Mouse (Mus musculus): Measurements from ENCODE around the gene Btaf1. TPM values are rescaled to one million over a fixed set of nuclear protein-coding genes. Genes with fewer than 3 reads are reported as not detected.

The Btaf1 gene
- polyA plus RNA-seq, 2 experiments = 13.2 to 13.6 TPM

DNA sequence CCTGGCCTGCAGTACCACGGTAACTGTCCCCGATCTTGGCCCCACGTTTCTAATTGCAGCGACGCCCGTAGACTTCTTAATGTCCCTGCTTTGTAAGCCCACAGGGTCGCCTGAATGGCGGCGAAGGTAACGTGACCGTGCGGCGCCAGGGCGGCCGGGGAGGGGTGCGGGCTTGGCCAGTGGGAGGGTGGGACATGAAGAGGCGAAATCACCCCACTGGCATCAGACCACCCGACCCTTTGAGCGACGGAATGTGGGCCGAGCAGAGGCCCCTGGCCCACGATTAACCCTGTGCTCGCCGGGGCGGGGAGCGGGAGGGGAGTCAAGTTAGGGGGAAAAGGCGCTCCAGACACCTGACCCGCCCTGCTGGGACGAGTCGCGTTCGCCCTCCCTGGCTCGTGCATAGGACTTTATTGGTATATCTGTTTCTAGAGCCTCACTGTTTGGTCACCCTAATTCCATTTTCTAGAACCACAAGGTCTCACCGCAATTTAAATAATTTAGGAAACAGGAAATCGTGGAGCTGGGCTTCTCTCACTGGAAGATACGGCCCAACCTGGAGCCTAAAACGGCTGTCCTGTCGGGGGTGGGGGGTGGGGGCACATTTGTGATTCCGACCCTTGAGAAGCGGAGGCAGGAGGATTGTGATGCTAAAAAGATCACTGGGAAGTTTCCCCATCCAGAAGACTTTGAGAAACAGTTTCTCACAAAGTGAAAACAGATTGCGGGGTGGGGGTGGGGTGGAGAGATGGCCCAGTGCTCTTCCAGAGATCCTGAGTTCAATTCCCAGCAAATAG lies 21.5 kb upstream of the Btaf1 start:
- WGBS = 2% methylated on average over 41 of the region's 41 CpGs

DNA sequence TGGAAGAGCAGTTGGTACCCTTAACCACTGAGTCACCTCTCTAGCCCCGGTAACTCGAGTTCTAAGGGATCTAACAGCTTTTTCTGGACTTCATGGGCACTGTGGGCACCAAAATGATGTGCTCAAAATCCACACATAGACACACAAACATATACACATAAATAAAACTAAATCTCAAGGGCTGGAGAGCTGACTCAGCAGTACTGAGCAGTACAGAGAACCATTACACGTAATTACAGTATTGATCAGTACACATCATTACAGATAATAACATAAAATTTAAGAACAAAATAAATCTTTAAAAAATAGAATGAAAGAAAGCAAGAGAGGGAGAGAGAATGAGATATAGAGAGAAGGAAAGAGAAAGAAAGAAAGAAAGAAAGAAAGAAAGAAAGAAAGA lies 16.7 kb upstream of the Btaf1 start:
- Histone ChIP-seq H3K4me1 (ENCODE audit: control insufficient read depth, insufficient read depth, low read length) (no peaks in the 10 kb centered on the region), H3K27ac (replicated peaks; ENCODE audit: low read depth, low read length) (no peak overlapping the region), H3K4me3 (replicated peaks; ENCODE audit: low read length) (no peak overlapping the region), H3K4me2 (replicated peaks; ENCODE audit: low read depth, low read length, severe bottlenecking) (no peak overlapping the region), H3K9ac (ENCODE audit: low read depth, low read length, severe bottlenecking) (no peak overlapping the region), H3K36me3 (ENCODE audit: control insufficient read depth, insufficient read depth, low read length) (no peaks in the 10 kb centered on the region), H3K27me3 (ENCODE audit: control insufficient read depth, insufficient read depth, low read length) (no peaks in the 10 kb centered on the region), H3K9me3 (ENCODE audit: control insufficient read depth, low read length) (no peaks in the 10 kb centered on the region)
- WGBS = 75% methylated on average over 3 of the region's 3 CpGs
- DNase-seq (ENCODE audit: low spot score) (no peak), ATAC-seq (ENCODE audit: low FRiP score, low read depth) (no peak)
- no peak for TF ChIP-seq POLR2A (IDR thresholded peaks at IDR 0.05; ENCODE audit: borderline replicate concordance, extremely low read depth, insufficient read depth, insufficient read length)

More for the DNA sequence above, 21.5 kb upstream of the Btaf1 start:
- ATAC-seq (ENCODE audit: low FRiP score, low read depth) = peak; percentile 82
- Histone ChIP-seq H3K9me3 (ENCODE audit: control insufficient read depth, low read length) (no peaks in the 10 kb centered on the region), H3K4me1 (ENCODE audit: control insufficient read depth, insufficient read depth, low read length) (no peaks in the 10 kb centered on the region), H3K27ac (replicated peaks; ENCODE audit: low read depth, low read length) (no peak overlapping the region), H3K27me3 (ENCODE audit: control insufficient read depth, insufficient read depth, low read length) (no peaks in the 10 kb centered on the region), H3K9ac (ENCODE audit: low read depth, low read length, severe bottlenecking) (peak overlapping the region; percentile 71), H3K36me3 (ENCODE audit: control insufficient read depth, insufficient read depth, low read length) (no peaks in the 10 kb centered on the region), H3K4me3 (replicated peaks; ENCODE audit: low read length) (peak overlapping the region; percentile 49), H3K4me2 (replicated peaks; ENCODE audit: low read depth, low read length, severe bottlenecking) (peak overlapping the region; percentile 72)
- DNase-seq (ENCODE audit: low spot score) = peak; percentile 44
- no peak for TF ChIP-seq POLR2A (IDR thresholded peaks at IDR 0.05; ENCODE audit: borderline replicate concordance, extremely low read depth, insufficient read depth, insufficient read length)

DNA sequence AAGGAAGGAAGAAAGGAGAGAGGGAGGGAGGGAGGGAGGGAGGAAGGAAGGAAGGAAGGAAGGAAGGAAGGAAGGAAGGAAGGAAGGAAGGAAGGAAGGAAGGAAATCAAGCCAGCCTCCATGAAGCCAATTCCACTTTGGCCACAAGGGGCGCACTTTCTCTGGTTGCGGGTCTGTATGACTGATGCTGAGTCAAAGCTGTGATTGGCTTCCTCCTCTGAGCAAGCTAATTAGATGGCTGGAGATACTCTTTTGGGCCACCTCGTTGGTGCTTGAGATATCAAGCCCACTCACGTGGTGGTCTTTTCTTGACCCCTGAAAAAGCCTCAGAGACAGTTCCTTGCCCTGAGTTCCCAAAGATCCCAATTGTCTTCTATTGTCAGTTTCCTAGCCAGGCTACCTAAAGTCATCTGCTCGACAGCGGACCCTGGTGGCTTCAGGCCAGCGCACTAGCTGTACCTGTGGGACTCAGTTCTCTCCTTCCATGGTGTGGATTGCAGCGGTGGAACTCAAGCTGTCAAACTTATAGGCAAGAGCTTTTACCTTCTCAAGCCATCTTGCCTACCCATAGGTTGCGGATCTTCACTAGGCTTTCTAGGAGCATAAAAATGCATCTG lies 16.1 kb upstream of the Btaf1 start:
- Histone ChIP-seq H3K4me3 (replicated peaks; ENCODE audit: low read length) (no peak overlapping the region), H3K4me1 (ENCODE audit: control insufficient read depth, insufficient read depth, low read length) (no peaks in the 10 kb centered on the region), H3K27me3 (ENCODE audit: control insufficient read depth, insufficient read depth, low read length) (no peaks in the 10 kb centered on the region), H3K9me3 (ENCODE audit: control insufficient read depth, low read length) (no peaks in the 10 kb centered on the region), H3K27ac (replicated peaks; ENCODE audit: low read depth, low read length) (no peak overlapping the region), H3K4me2 (replicated peaks; ENCODE audit: low read depth, low read length, severe bottlenecking) (no peak overlapping the region), H3K36me3 (ENCODE audit: control insufficient read depth, insufficient read depth, low read length) (no peaks in the 10 kb centered on the region), H3K9ac (ENCODE audit: low read depth, low read length, severe bottlenecking) (no peak overlapping the region)
- DNase-seq (ENCODE audit: low spot score) (peak; percentile 49), ATAC-seq (ENCODE audit: low FRiP score, low read depth) (no peak)
- WGBS = 21% methylated on average over 9 of the region's 9 CpGs
- no peak for TF ChIP-seq POLR2A (IDR thresholded peaks at IDR 0.05; ENCODE audit: borderline replicate concordance, extremely low read depth, insufficient read depth, insufficient read length)

DNA sequence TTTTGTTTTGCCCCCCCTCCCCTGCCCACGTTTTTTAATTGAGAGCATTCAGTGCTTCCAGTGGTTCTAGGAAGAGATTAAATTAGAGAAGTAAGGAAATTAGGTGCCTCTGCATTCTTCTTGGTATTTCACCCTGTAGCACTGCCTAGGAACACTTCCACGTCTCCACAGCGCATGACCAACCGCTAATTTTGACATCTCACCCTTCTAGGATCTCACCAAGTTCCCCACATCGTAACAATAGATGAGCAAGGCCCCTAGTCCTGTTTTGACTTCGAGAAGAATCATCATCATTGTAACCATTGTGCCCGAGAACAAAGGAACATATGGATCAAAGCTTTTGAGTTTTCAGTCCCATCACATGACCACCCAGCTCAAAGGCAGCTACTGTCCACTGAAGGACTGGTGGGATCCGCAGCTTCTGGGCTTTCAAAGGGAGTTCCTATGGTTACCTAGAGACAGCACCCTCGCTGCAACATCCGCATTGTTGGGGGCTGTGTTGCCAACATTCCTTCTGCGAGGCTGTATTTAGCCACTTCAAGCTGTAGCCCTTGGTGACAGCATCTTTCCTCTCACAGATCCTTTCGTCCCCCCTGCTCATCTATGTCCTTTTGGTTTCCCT lies 15.3 kb upstream of the Btaf1 start:
- Histone ChIP-seq H3K9me3 (ENCODE audit: control insufficient read depth, low read length) (no peaks in the 10 kb centered on the region), H3K27ac (replicated peaks; ENCODE audit: low read depth, low read length) (no peak overlapping the region), H3K36me3 (ENCODE audit: control insufficient read depth, insufficient read depth, low read length) (no peaks in the 10 kb centered on the region), H3K4me1 (ENCODE audit: control insufficient read depth, insufficient read depth, low read length) (no peaks in the 10 kb centered on the region), H3K9ac (ENCODE audit: low read depth, low read length, severe bottlenecking) (no peak overlapping the region), H3K27me3 (ENCODE audit: control insufficient read depth, insufficient read depth, low read length) (no peaks in the 10 kb centered on the region), H3K4me2 (replicated peaks; ENCODE audit: low read depth, low read length, severe bottlenecking) (no peak overlapping the region), H3K4me3 (replicated peaks; ENCODE audit: low read length) (no peak overlapping the region)
- DNase-seq (ENCODE audit: low spot score) = no peak
- no peak for TF ChIP-seq POLR2A (IDR thresholded peaks at IDR 0.05; ENCODE audit: borderline replicate concordance, extremely low read depth, insufficient read depth, insufficient read length)
- no peak for ATAC-seq (ENCODE audit: low FRiP score, low read depth)
- WGBS = 58% methylated on average over 12 of the region's 12 CpGs

DNA sequence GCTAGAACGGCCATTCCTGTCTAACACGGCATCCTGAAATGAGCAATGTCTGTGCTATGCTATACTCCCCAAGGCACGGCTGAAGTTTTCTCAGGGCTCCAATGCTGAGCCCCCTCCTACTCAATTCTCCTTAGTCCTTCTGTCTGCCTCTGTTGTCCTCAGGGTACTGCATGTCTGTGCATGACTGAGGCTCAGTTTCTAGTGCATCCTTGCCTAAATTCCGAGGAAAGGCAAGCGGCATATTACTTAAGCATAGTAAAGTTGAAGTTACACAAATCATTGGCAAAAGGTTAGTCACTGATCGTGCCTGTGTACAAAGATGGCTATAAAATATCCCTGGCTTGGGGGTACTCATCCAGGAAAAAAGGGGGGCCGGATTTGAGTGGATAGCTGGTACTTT lies 12.8 kb upstream of the Btaf1 start:
- ATAC-seq (ENCODE audit: low FRiP score, low read depth) = no peak
- WGBS = 64% methylated on average over 7 of the region's 7 CpGs
- H3K4me3 ChIP-seq (replicated peaks; ENCODE audit: low read length) = no peak overlapping the region

More for the DNA sequence above, 12.8 kb upstream of the Btaf1 start:
- no peaks in the 10 kb centered on the region for H3K4me1 ChIP-seq (ENCODE audit: control insufficient read depth, insufficient read depth, low read length)
- H3K9me3 ChIP-seq (ENCODE audit: control insufficient read depth, low read length) = no peaks in the 10 kb centered on the region
- no peak for DNase-seq (ENCODE audit: low spot score)
- no peak overlapping the region for H3K4me2 ChIP-seq (replicated peaks; ENCODE audit: low read depth, low read length, severe bottlenecking)
- TF ChIP-seq POLR2A (IDR thresholded peaks at IDR 0.05; ENCODE audit: borderline replicate concordance, extremely low read depth, insufficient read depth, insufficient read length) = no peak
- no peaks in the 10 kb centered on the region for H3K36me3 ChIP-seq (ENCODE audit: control insufficient read depth, insufficient read depth, low read length)
- H3K9ac ChIP-seq (ENCODE audit: low read depth, low read length, severe bottlenecking) = no peak overlapping the region
- no peaks in the 10 kb centered on the region for H3K27me3 ChIP-seq (ENCODE audit: control insufficient read depth, insufficient read depth, low read length)
- no peak overlapping the region for H3K27ac ChIP-seq (replicated peaks; ENCODE audit: low read depth, low read length)

Measured in limb, embryonic 14.5 days (tissue).